22 mouse cellular contexts compared by ENCODE assay signal in genomic region chr10:111205421-111205820, GRCm38 (mm10). TPM values are rescaled to one million over a fixed set of nuclear protein-coding genes. Genes with fewer than 3 reads are reported as not detected.
A peak's percentile ranks its signal among the peaks of the same experiment; 100 is the strongest.
DNase-seq lines count a peak whose midpoint lies in the region; ATAC-seq and TF ChIP-seq lines count a peak whose summit lies in the region.
"Had no signal": no experiment of that assay in that cellular context is flagged by ENCODE, and none has a peak within 500 bp of the region (broad histone marks: within the 10 kb centered on the region; RNA-seq: fewer than 3 reads in every experiment).

No protein-coding gene starts in this region.

- H3K9me3 ChIP-seq in kidney, embryonic 15.5 days (replicated peaks), result no peaks in the 10 kb centered on the region
- no peaks in the 10 kb centered on the region for H3K9me3 ChIP-seq in kidney, embryonic 14.5 days (ENCODE audit: control insufficient read depth, low read length)
- H3K9me3 ChIP-seq in liver, postnatal 0 days (ENCODE audit: low read length), result no peaks in the 10 kb centered on the region
- H3K9me3 ChIP-seq: G1E had no signal

- TF ChIP-seq POLR2A in kidney, adult 2 months (IDR thresholded peaks at IDR 0.05; ENCODE audit: low read depth, low read length), result no peak
- TF ChIP-seq POLR2A in liver, adult 2 months (IDR thresholded peaks at IDR 0.05; ENCODE audit: extremely low read depth, insufficient read depth, low read length), result no peak

- TF ChIP-seq EP300 in liver, postnatal 0 days (IDR thresholded peaks at IDR 0.05; ENCODE audit: low read depth), result no peak

- H3K27me3 ChIP-seq in kidney, adult 2 months (replicated peaks; ENCODE audit: control insufficient read depth, insufficient read depth, low read length), result no peaks in the 10 kb centered on the region
- no peaks in the 10 kb centered on the region for H3K27me3 ChIP-seq in kidney, embryonic 15.5 days
- no peaks in the 10 kb centered on the region for H3K27me3 ChIP-seq in kidney, embryonic 14.5 days (ENCODE audit: control insufficient read depth, insufficient read depth, low read length)
- no peaks in the 10 kb centered on the region for H3K27me3 ChIP-seq in liver, adult 2 months (ENCODE audit: control insufficient read depth, insufficient read depth, low read length)
- H3K27me3 ChIP-seq in liver, postnatal 0 days (ENCODE audit: insufficient read depth, low read length), result no peaks in the 10 kb centered on the region
- H3K27me3 ChIP-seq: CH12.LX, Patski had no signal

- no peak overlapping the region for H3K4me2 ChIP-seq in kidney, embryonic 15.5 days
- no peak overlapping the region for H3K4me2 ChIP-seq in kidney, embryonic 14.5 days (replicated peaks; ENCODE audit: low read depth, low read length)
- no peak overlapping the region for H3K4me2 ChIP-seq in liver, postnatal 0 days (ENCODE audit: low read depth, low read length)

- DNase-seq in kidney, adult 2 months, result peak; percentile 60
- no peak for DNase-seq in kidney, postnatal 25 days
- peak; percentile 56 for DNase-seq in kidney, adult 9 months
- DNase-seq in kidney, postnatal 4 days, result no peak
- DNase-seq in liver, adult 2 months (ENCODE audit: extremely low read depth, low read depth, low spot score), result peak; percentile 78
- no peak for DNase-seq in liver, postnatal 0 days
- DNase-seq: adrenal gland, adult 2 months; adrenal gland, adult 8-10 months; adrenal gland, postnatal 10 days; adrenal gland, postnatal 14 days; adrenal gland, postnatal 25 days; adrenal gland, postnatal 36 days; B cell, adult 2 months; cerebellum, adult 11 months; cerebellum, adult 11-12 months had no signal

- no peak overlapping the region for H3K9ac ChIP-seq in kidney, embryonic 15.5 days
- no peak overlapping the region for H3K9ac ChIP-seq in kidney, embryonic 14.5 days (ENCODE audit: low read depth, low read length)
- H3K9ac ChIP-seq in liver, adult 2 months (ENCODE audit: low read depth, low read length), result no peak overlapping the region
- no peak overlapping the region for H3K9ac ChIP-seq in liver, postnatal 0 days (replicated peaks)

- WGBS in kidney, adult 2 months, result 56% methylated on average over 2 of the region's 2 CpGs
- 78% methylated on average over 2 of the region's 2 CpGs for WGBS in kidney, embryonic 15.5 days
- 86% methylated on average over 2 of the region's 2 CpGs for WGBS in kidney, embryonic 14.5 days
- WGBS in liver, adult 2 months, result 25% methylated on average over 2 of the region's 2 CpGs
- WGBS in liver, postnatal 0 days (ENCODE audit: insufficient replicate concordance), result 99% methylated on average over 2 of the region's 2 CpGs

- no peak overlapping the region for H3K27ac ChIP-seq in kidney, adult 2 months (ENCODE audit: insufficient read depth, low read depth, low read length)
- 0 out of 2 replicates have a peak overlapping the region, but pooled peaks have one; percentile 32 for H3K27ac ChIP-seq in kidney, embryonic 15.5 days
- no peak overlapping the region for H3K27ac ChIP-seq in kidney, embryonic 14.5 days (ENCODE audit: low read depth, low read length)
- peak overlapping the region; percentile 49 for H3K27ac ChIP-seq in liver, adult 2 months (replicated peaks; ENCODE audit: insufficient read depth, low read depth, low read length)
- no peak overlapping the region for H3K27ac ChIP-seq in liver, postnatal 0 days (ENCODE audit: low read depth)

- no peak for TF ChIP-seq CTCF in kidney, adult 2 months (conservative IDR thresholded peaks at IDR 0.05; ENCODE audit: insufficient read depth, insufficient read length, low read depth, low read length)
- no peak for TF ChIP-seq CTCF in liver, adult 2 months (IDR thresholded peaks at IDR 0.05; ENCODE audit: low read depth, low read length)
- no peak for TF ChIP-seq CTCF in liver, postnatal 0 days (IDR thresholded peaks at IDR 0.05; ENCODE audit: low read depth)

- no peak overlapping the region for H3K4me3 ChIP-seq in kidney, adult 2 months (ENCODE audit: insufficient read depth, low read depth, low read length)
- H3K4me3 ChIP-seq in kidney, embryonic 15.5 days (replicated peaks), result no peak overlapping the region
- no peak overlapping the region for H3K4me3 ChIP-seq in kidney, embryonic 14.5 days (ENCODE audit: low read length)
- no peak overlapping the region for H3K4me3 ChIP-seq in liver, adult 2 months (ENCODE audit: insufficient read depth, low read depth, low read length)
- H3K4me3 ChIP-seq in liver, postnatal 0 days (ENCODE audit: low read depth, low read length), result no peak overlapping the region

- no peaks in the 10 kb centered on the region for H3K36me3 ChIP-seq in kidney, adult 2 months (ENCODE audit: control insufficient read depth, insufficient read depth, low read length)
- no peaks in the 10 kb centered on the region for H3K36me3 ChIP-seq in kidney, embryonic 15.5 days
- no peaks in the 10 kb centered on the region; the same call in 1 of the 2 replicates for H3K36me3 ChIP-seq in kidney, embryonic 14.5 days (ENCODE audit: control insufficient read depth, insufficient read depth, low read length)
- H3K36me3 ChIP-seq in liver, adult 2 months (ENCODE audit: control insufficient read depth, insufficient read depth, low read length), result no peaks in the 10 kb centered on the region
- H3K36me3 ChIP-seq in liver, postnatal 0 days (replicated peaks; ENCODE audit: insufficient read depth, low read length), result peaks cover 3% of the 10 kb centered on the region

- peaks cover 15% of the 10 kb centered on the region for H3K4me1 ChIP-seq in kidney, adult 2 months (ENCODE audit: control insufficient read depth, insufficient read depth, low read length)
- no peaks in the 10 kb centered on the region for H3K4me1 ChIP-seq in kidney, embryonic 15.5 days
- H3K4me1 ChIP-seq in kidney, embryonic 14.5 days (ENCODE audit: control insufficient read depth, insufficient read depth, low read length), result no peaks in the 10 kb centered on the region
- H3K4me1 ChIP-seq in liver, adult 2 months (ENCODE audit: control insufficient read depth, insufficient read depth, low read length), result peaks cover 37% of the 10 kb centered on the region
- H3K4me1 ChIP-seq in liver, postnatal 0 days (ENCODE audit: insufficient read depth), result peaks cover 5% of the 10 kb centered on the region; the same call in 1 of the 2 replicates

- no peak for ATAC-seq in kidney, embryonic 15.5 days (replicated peaks; ENCODE audit: low FRiP score)
- no peak for ATAC-seq in kidney, embryonic 14.5 days (ENCODE audit: low FRiP score, low TSS enrichment)
- ATAC-seq in liver, postnatal 0 days, result no peak
- ATAC-seq: activated CD4-positive, CD25-positive, alpha-beta regulatory T cell, adult 4 months; CD4-positive, CD25-positive, alpha-beta regulatory T cell, adult 4 months; Patski had no signal

- H3K79me2 ChIP-seq in liver, adult 2 months (ENCODE audit: control insufficient read depth, insufficient read depth, low read length), result peaks cover 21% of the 10 kb centered on the region

RNA-seq across cellular contexts. Expression of gene Osbpl8, which starts 40.9 kb away (rescaled TPM):
- polyA plus RNA-seq in kidney, adult 2 months (2012; rRNA removed), result 17.1 and 17.6 TPM in 2 replicates
- 9.0 and 9.6 TPM in 2 replicates for polyA plus RNA-seq in kidney, embryonic 15.5 days (2015; fragmentation: Nextera tagmentation; extraction: Ambion mirVana)
- polyA plus RNA-seq in kidney, embryonic 14.5 days (2014; fragmentation: Nextera tagmentation; extraction: Ambion mirVana), result 5.5 and 9.6 TPM in 2 replicates
- total RNA-seq in liver, adult 2 months (2014; rRNA removed), result 30.0 and 30.9 TPM in 2 replicates
- 3.7 and 4.2 TPM in 2 replicates for polyA plus RNA-seq in liver, adult 2 months (2012; rRNA removed)
- 5.4 and 5.6 TPM in 2 replicates for polyA plus RNA-seq in liver, postnatal 0 days (2015; fragmentation: Nextera tagmentation; extraction: Ambion mirVana)

Comparison
In these comparisons a context has a peak if more than half of its experiments do, and no peak if none do; other contexts are left out.
1. DNase-seq: peak in kidney, adult 2 months (single experiment), kidney, adult 9 months (single experiment) and liver, adult 2 months (single experiment); none in kidney, postnatal 25 days (0 of 2), kidney, postnatal 4 days (0 of 2) and liver, postnatal 0 days (single experiment).
2. H3K27ac ChIP-seq: peak in kidney, embryonic 15.5 days (single experiment) and liver, adult 2 months (single experiment); none in kidney, adult 2 months (single experiment), kidney, embryonic 14.5 days (single experiment) and liver, postnatal 0 days (single experiment).